Mouse (Mus musculus): Measurements from ENCODE around the gene Whrn.

GRCm38 (mm10) chr4:63487256-63487655 lies 8.5 kb downstream of the Whrn start:
- TF ChIP-seq CTCF (IDR thresholded peaks at IDR 0.05; ENCODE audit: low read depth) (no peak), EP300 (optimal IDR thresholded peaks at IDR 0.05) (no peak)
